Mouse (Mus musculus): Measurements from ENCODE around the gene Smarcc2. TPM values are rescaled to one million over a fixed set of nuclear protein-coding genes. Genes with fewer than 3 reads are reported as not detected.
"Not testable (repeated sequence)": the region's sequence is repeated elsewhere in the genome, so short reads cannot be mapped to it uniquely, and the experiment has no call there.

The Smarcc2 gene
- polyA plus RNA-seq, 1 experiment from 2014 or later, result 205 TPM

GRCm38 (mm10) chr10:128502341-128502740 lies 43.3 kb downstream of the Smarcc2 start:
- no peak overlapping the region for H3K4me2 ChIP-seq (ENCODE audit: low read depth, low read length)
- no peak overlapping the region for H3K27ac ChIP-seq (ENCODE audit: low read depth, low read length)
- no peaks in the 10 kb centered on the region for H3K27me3 ChIP-seq (ENCODE audit: control insufficient read depth, insufficient read depth, low read length)
- H3K36me3 ChIP-seq (ENCODE audit: control insufficient read depth, insufficient read depth, low read length), result no peaks in the 10 kb centered on the region
- H3K9ac ChIP-seq (replicated peaks; ENCODE audit: low read depth, low read length), result no peak overlapping the region
- H3K9me3 ChIP-seq (ENCODE audit: control insufficient read depth, low read length), result no peaks in the 10 kb centered on the region
- 85% methylated on average over 5 of the region's 5 CpGs for WGBS
- no peak for ATAC-seq (ENCODE audit: low read depth)
- no peak overlapping the region for H3K4me3 ChIP-seq (ENCODE audit: low read depth, low read length)
- H3K4me1 ChIP-seq (ENCODE audit: control insufficient read depth, insufficient read depth, low read length), result peaks cover 6% of the 10 kb centered on the region; the same call in 1 of the 2 replicates

GRCm38 (mm10) chr10:128503532-128503931 lies 44.5 kb downstream of the Smarcc2 start:
- no peaks in the 10 kb centered on the region for H3K36me3 ChIP-seq (ENCODE audit: control insufficient read depth, insufficient read depth, low read length)
- no peak overlapping the region for H3K27ac ChIP-seq (ENCODE audit: low read depth, low read length)
- H3K9me3 ChIP-seq (ENCODE audit: control insufficient read depth, low read length), result no peaks in the 10 kb centered on the region
- H3K27me3 ChIP-seq (ENCODE audit: control insufficient read depth, insufficient read depth, low read length), result no peaks in the 10 kb centered on the region
- no peak overlapping the region for H3K9ac ChIP-seq (replicated peaks; ENCODE audit: low read depth, low read length)
- no peak overlapping the region for H3K4me2 ChIP-seq (ENCODE audit: low read depth, low read length)
- no peak overlapping the region for H3K4me3 ChIP-seq (ENCODE audit: low read depth, low read length)
- 72% methylated on average over 8 of the region's 8 CpGs for WGBS
- no peak for ATAC-seq (ENCODE audit: low read depth)
- H3K4me1 ChIP-seq (ENCODE audit: control insufficient read depth, insufficient read depth, low read length), result peaks cover 6% of the 10 kb centered on the region; the same call in 1 of the 2 replicates

GRCm38 (mm10) chr10:128504012-128504411 lies 45.0 kb downstream of the Smarcc2 start:
- H3K9ac ChIP-seq (replicated peaks; ENCODE audit: low read depth, low read length), result no peak overlapping the region
- 91% methylated on average over 3 of the region's 3 CpGs for WGBS
- peaks cover 6% of the 10 kb centered on the region; the same call in 1 of the 2 replicates for H3K4me1 ChIP-seq (ENCODE audit: control insufficient read depth, insufficient read depth, low read length)
- no peak overlapping the region for H3K4me3 ChIP-seq (ENCODE audit: low read depth, low read length)
- no peaks in the 10 kb centered on the region for H3K36me3 ChIP-seq (ENCODE audit: control insufficient read depth, insufficient read depth, low read length)
- no peak overlapping the region for H3K4me2 ChIP-seq (ENCODE audit: low read depth, low read length)
- H3K27me3 ChIP-seq (ENCODE audit: control insufficient read depth, insufficient read depth, low read length), result no peaks in the 10 kb centered on the region
- H3K27ac ChIP-seq (ENCODE audit: low read depth, low read length), result no peak overlapping the region
- no peaks in the 10 kb centered on the region for H3K9me3 ChIP-seq (ENCODE audit: control insufficient read depth, low read length)
- ATAC-seq (ENCODE audit: low read depth), result no peak

GRCm38 (mm10) chr10:128504641-128505370 lies 45.8 kb downstream of the Smarcc2 start:
- Histone ChIP-seq H3K27ac (ENCODE audit: low read depth, low read length) (no peak overlapping the region), H3K4me2 (ENCODE audit: low read depth, low read length) (no peak overlapping the region), H3K27me3 (ENCODE audit: control insufficient read depth, insufficient read depth, low read length) (no peaks in the 10 kb centered on the region), H3K4me1 (ENCODE audit: control insufficient read depth, insufficient read depth, low read length) (no peaks in the 10 kb centered on the region), H3K36me3 (ENCODE audit: control insufficient read depth, insufficient read depth, low read length) (0 out of 2 replicates have a peak, but pooled peaks cover 4% of the 10 kb centered on the region), H3K9me3 (ENCODE audit: control insufficient read depth, low read length) (no peaks in the 10 kb centered on the region), H3K4me3 (ENCODE audit: low read depth, low read length) (no peak overlapping the region), H3K9ac (replicated peaks; ENCODE audit: low read depth, low read length) (no peak overlapping the region)
- WGBS, result 80% methylated on average over 9 of the region's 9 CpGs
- ATAC-seq (ENCODE audit: low read depth), result no peak

GRCm38 (mm10) chr10:128505371-128505667 lies 46.3 kb downstream of the Smarcc2 start:
- H3K27ac ChIP-seq (ENCODE audit: low read depth, low read length); H3K9ac ChIP-seq (replicated peaks; ENCODE audit: low read depth, low read length); H3K27me3 ChIP-seq (ENCODE audit: control insufficient read depth, insufficient read depth, low read length); H3K36me3 ChIP-seq (ENCODE audit: control insufficient read depth, insufficient read depth, low read length); H3K9me3 ChIP-seq (ENCODE audit: control insufficient read depth, low read length); H3K4me1 ChIP-seq (ENCODE audit: control insufficient read depth, insufficient read depth, low read length); H3K4me3 ChIP-seq (ENCODE audit: low read depth, low read length); H3K4me2 ChIP-seq (ENCODE audit: low read depth, low read length); ATAC-seq (ENCODE audit: low read depth): not testable (repeated sequence)
- 83% methylated on average over 5 of the region's 5 CpGs for WGBS

GRCm38 (mm10) chr10:128505974-128506373 lies 46.9 kb downstream of the Smarcc2 start:
- Histone ChIP-seq H3K4me1 (ENCODE audit: control insufficient read depth, insufficient read depth, low read length) (no peaks in the 10 kb centered on the region), H3K27me3 (ENCODE audit: control insufficient read depth, insufficient read depth, low read length) (no peaks in the 10 kb centered on the region), H3K9me3 (ENCODE audit: control insufficient read depth, low read length) (no peaks in the 10 kb centered on the region), H3K9ac (replicated peaks; ENCODE audit: low read depth, low read length) (no peak overlapping the region), H3K27ac (ENCODE audit: low read depth, low read length) (no peak overlapping the region), H3K4me3 (ENCODE audit: low read depth, low read length) (no peak overlapping the region), H3K4me2 (ENCODE audit: low read depth, low read length) (no peak overlapping the region), H3K36me3 (ENCODE audit: control insufficient read depth, insufficient read depth, low read length) (peaks cover 8% of the 10 kb centered on the region; the same call in 1 of the 2 replicates)
- no peak for ATAC-seq (ENCODE audit: low read depth)
- 95% methylated on average over 14 of the region's 14 CpGs for WGBS

GRCm38 (mm10) chr10:128508260-128508659 lies 49.2 kb downstream of the Smarcc2 start:
- H3K27me3 ChIP-seq (ENCODE audit: control insufficient read depth, insufficient read depth, low read length), result no peaks in the 10 kb centered on the region
- H3K36me3 ChIP-seq (ENCODE audit: control insufficient read depth, insufficient read depth, low read length), result peaks cover 17% of the 10 kb centered on the region; the same call in 1 of the 2 replicates
- ATAC-seq (ENCODE audit: low read depth), result no peak
- WGBS, result 86% methylated on average over 9 of the region's 9 CpGs
- no peak overlapping the region for H3K4me3 ChIP-seq (ENCODE audit: low read depth, low read length)
- H3K4me2 ChIP-seq (ENCODE audit: low read depth, low read length), result no peak overlapping the region
- H3K9ac ChIP-seq (replicated peaks; ENCODE audit: low read depth, low read length), result no peak overlapping the region
- H3K9me3 ChIP-seq (ENCODE audit: control insufficient read depth, low read length), result no peaks in the 10 kb centered on the region
- H3K4me1 ChIP-seq (ENCODE audit: control insufficient read depth, insufficient read depth, low read length), result no peaks in the 10 kb centered on the region
- H3K27ac ChIP-seq (ENCODE audit: low read depth, low read length), result no peak overlapping the region

- H3K9me3 ChIP-seq (ENCODE audit: control insufficient read depth, low read length), result no peaks in the 10 kb centered on the region
- H3K36me3 ChIP-seq (ENCODE audit: control insufficient read depth, insufficient read depth, low read length), result peaks cover 17% of the 10 kb centered on the region; the same call in 1 of the 2 replicates
- H3K4me2 ChIP-seq (ENCODE audit: low read depth, low read length), result no peak overlapping the region
- no peak overlapping the region for H3K9ac ChIP-seq (replicated peaks; ENCODE audit: low read depth, low read length)
- H3K27ac ChIP-seq (ENCODE audit: low read depth, low read length), result no peak overlapping the region
- no peaks in the 10 kb centered on the region for H3K27me3 ChIP-seq (ENCODE audit: control insufficient read depth, insufficient read depth, low read length)
- no peak overlapping the region for H3K4me3 ChIP-seq (ENCODE audit: low read depth, low read length)
- 91% methylated on average over 9 of the region's 9 CpGs for WGBS
- no peaks in the 10 kb centered on the region for H3K4me1 ChIP-seq (ENCODE audit: control insufficient read depth, insufficient read depth, low read length)
- ATAC-seq (ENCODE audit: low read depth), result no peak
These were observed 50.2 kb downstream of the Smarcc2 start for GRCm38 (mm10) chr10:128509203-128509602.

GRCm38 (mm10) chr10:128509831-128510230 lies 50.8 kb downstream of the Smarcc2 start:
- H3K27me3 ChIP-seq (ENCODE audit: control insufficient read depth, insufficient read depth, low read length), result no peaks in the 10 kb centered on the region
- no peak overlapping the region for H3K27ac ChIP-seq (ENCODE audit: low read depth, low read length)
- H3K36me3 ChIP-seq (ENCODE audit: control insufficient read depth, insufficient read depth, low read length), result peaks cover 17% of the 10 kb centered on the region; the same call in 1 of the 2 replicates
- H3K4me3 ChIP-seq (ENCODE audit: low read depth, low read length), result no peak overlapping the region
- ATAC-seq (ENCODE audit: low read depth), result no peak
- no peak overlapping the region for H3K9ac ChIP-seq (replicated peaks; ENCODE audit: low read depth, low read length)
- H3K4me1 ChIP-seq (ENCODE audit: control insufficient read depth, insufficient read depth, low read length), result no peaks in the 10 kb centered on the region
- no peaks in the 10 kb centered on the region for H3K9me3 ChIP-seq (ENCODE audit: control insufficient read depth, low read length)
- 88% methylated on average over 4 of the region's 4 CpGs for WGBS
- H3K4me2 ChIP-seq (ENCODE audit: low read depth, low read length), result no peak overlapping the region
